Mouse (Mus musculus) gonadal fat pad, adult 2 months (tissue): ENCODE measurements around the gene Enpp4. TPM values are rescaled to one million over a fixed set of nuclear protein-coding genes. Genes with fewer than 3 reads are reported as not detected.

Experiments
- DNase-seq: peaks from one replicate; pipeline ENCODE4 v3.0.0-alpha.2; 2012; ENCODE audit warnings: low read depth
- polyA plus RNA-seq: library from polyadenylated mRNA; depleted of rRNA; stranded (reverse); fragments of >200 nt; gene quantifications from 2 replicates; pipeline ENCODE4 v1.2.3, GENCODE M21; 2012; rRNA removed

Gene Enpp4
- 14.7 and 14.9 TPM in 2 replicates for polyA plus RNA-seq

DNA sequence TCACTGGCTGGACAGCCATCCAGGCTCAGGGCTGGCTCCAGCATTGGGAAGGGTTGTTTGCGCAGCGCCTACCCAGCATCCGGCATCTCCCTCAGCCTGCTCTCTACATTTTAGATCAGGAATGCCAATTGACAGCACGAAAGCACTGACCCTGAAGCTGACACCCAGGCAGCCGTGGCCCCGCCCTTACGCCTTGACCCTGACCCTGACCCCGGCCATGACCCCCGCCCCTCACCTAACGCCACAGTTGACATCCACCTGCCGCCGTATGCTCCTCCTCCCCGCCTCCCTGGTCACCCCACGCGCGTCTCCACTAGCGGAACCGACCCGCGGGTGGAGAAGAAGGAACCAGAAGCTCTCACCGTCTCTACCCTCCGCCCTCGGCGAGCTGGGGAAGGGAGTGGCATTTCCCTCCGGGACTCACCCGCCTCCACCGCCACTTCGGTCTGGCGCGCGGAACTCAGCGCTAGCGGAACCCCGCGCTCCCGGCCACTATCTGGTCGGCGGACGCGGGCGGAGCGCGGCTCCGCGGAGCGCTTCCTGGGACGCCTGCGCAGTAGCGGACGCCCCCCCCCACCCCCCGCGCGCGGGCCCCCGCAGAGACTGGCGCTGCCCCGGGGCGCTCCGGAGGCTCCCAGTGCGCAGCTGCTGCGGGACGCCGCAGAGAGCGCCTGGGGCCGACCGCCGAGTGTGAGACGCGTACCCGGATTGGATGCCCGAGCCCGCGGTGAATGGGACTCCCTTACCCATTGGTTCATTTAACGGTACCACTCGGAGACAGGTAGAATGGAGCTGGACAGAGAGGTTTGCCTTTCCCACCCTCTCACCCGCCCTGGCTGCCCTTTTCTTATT, at the start of gene Enpp4:
Gene Enpp4 (minus strand): TSS at position 523 of the 852 bp plus-strand sequence.
- no peak for DNase-seq

DNA sequence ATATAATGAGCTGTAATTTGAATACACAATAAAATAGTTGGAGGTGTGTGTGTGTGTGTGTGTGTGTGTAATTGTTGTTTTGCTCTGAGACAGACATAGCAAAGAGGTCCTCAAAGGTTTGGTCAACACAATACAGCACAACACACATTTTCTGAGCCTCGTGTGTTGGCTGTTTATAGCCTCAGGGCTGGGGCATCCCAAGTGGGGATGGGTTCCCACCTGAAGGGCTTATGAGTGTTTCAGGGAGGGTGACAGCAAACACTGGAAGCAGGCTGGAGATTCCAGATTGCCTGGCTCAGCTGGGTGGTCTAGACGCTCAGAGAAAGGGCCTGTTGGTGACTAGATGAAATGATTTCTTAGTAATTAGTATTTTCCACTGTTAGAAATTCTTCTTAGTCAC, 49.6 kb upstream of the Enpp4 start:
- no peak for DNase-seq

DNA sequence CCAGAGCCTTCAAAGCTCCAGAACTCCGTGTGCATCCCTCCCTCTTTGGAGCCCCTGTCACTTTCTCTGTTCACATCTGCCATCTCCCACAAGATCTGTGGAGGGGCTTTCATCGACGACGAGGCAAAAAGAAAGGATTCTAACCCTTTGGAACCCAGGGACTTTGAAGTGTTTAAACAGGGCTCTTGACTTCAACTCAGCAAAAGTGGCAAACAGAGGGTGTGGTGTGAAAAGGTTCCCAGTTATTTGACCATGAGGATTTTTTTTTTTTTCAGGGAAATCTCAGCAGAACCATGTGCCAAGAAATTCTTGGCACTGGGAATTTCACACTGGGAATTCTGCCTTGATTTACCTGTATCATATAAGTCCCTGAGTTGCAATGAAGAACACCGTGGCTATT, 48.3 kb upstream of the Enpp4 start:
- DNase-seq = no peak

DNA sequence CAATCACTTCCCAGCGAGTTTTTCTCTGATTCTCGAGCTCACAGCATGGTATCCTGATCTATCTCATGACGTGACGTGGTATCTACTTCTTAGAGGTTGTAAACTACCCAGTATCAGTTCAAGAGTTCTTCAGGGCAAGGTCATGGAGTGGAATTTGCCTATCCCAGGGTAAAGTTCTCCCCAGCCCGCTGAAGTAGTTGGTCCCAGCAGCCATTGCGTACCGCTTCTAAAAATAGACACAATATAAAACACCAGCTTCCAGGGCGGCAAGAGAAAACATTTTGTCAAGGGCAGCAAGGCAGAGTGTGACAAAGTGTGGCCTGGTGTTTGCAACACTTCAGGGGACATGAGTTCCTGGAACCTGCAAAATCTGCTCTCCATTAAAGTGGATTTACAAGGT, 46.3 kb upstream of the Enpp4 start:
- no peak for DNase-seq

DNA sequence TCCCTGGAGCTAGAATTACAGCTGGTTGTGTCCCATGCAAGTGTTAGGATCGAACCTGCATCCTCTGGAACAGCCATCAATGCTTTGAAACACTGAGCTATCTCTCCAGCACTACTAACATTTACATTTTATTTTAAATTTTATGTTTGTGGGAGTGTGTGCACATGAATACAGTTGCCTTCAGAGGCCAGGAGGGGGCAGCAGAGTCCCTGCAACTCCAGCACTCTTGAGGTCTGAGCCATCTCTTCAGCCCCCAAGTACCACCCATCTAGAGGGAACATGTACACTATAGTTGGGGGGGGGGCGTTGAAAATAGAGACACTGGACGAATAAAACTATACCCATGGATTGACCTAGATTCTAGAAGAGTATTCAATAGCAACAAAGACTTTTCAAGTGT, 45.5 kb upstream of the Enpp4 start:
- DNase-seq = no peak

DNA sequence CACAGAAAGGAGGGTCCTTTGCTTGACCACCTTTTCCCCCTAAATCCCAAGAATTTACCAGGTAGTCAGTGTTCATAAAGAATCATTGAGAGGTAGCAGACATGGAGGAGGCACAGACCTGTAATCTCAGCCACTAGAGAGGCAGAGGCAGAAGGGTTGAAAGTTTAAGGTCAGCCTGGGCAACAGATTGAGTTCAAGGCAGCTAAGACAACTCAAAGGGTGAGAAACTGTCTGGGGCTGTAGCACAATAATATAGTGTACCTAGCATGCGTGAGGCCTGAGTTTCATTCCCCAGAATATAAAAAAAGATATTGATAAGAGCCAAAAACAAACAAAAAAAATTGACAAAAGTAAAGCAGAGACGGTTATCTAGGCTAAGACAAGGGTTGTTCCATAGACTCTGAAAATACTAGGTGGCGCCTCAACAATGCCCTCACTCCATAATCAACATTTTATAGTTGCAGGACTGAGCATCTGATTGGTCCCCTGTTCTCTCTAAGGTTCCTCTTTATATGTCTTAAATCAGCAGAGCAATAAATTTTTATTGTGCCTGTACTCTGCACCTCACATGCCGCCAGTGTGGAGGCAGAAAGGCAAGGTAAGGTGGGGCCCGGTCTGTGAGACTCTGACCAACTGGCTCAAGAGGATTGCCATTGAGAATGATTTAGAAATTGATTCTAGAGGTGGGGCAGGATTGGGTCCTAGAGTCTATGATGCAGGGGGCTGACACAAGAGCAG, 42.7 kb upstream of the Enpp4 start:
- DNase-seq = no peak

DNA sequence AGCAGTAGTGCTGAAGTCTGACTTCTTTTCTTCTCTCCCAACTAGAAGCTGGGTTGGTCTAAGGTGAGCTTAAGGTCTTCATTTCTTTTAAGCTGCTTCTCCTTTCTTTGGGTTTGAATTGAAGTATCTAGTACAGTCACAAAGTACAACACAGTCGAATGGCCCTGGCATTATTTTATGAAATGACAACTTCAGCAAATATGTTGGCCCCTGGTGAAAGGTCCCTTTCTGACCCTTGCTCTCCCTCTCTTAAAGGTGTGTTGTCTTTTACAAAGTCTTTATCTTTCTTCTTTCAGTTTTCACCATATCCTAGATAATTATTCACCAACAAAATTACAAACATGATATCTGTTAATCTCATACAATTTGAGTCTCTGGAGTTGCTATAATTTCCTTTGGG, 40.2 kb upstream of the Enpp4 start:
- DNase-seq = no peak

DNA sequence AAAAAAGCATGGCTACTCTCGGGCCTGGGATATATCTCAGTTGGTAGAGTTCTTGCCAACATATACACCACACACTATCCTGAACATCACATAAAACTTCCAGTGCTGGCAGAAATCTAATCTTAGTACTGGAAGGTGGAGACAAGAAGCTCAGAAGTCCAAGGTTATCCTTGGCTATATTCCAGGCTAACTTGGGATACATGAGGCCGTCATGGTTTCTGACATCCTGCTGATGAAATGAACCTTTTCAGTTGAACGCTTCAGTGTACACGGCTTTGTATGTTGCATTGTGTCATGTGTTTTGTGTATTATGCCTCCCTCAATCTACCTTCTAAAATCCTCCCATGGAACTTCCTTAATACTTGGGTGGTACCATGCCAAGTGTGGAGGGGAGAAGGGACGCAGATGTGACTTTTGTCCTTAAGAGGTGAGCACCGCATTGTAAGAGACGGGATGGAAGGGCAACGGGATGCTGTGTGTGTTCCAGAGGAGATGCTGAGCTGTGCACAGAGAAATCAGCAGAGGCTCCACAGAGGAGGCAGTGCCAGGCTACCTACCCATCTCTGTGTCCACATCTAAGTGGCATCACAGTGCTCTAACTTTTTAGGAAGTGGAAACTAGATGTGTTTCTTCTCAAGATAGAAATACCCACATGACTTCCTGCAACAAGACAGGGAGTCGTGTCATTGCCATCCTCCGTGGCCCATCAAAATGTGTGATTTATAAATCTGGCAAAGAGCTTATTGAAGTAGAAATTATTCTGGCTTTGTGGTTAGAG, 31.4 kb upstream of the Enpp4 start:
- DNase-seq = no peak

DNA sequence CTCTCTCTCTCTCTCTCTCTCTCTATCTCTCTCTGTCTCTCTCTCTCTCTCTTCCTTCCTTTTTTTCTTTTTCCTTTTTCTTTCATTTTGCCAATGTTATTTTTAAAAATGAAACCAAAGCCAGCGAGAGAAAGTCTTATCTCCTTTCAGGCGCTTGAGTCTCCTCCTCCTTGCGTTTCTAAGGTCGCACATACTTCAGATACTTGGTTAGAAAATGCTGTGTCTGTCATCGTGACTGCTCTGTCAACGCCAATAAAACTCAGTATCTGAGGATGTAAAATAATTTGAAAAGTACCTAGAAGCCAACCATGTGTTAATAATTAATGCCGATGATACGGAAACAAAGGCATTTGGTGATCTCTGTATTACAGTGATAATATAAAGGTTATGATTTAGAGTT, 30.4 kb upstream of the Enpp4 start:
- DNase-seq = no peak

DNA sequence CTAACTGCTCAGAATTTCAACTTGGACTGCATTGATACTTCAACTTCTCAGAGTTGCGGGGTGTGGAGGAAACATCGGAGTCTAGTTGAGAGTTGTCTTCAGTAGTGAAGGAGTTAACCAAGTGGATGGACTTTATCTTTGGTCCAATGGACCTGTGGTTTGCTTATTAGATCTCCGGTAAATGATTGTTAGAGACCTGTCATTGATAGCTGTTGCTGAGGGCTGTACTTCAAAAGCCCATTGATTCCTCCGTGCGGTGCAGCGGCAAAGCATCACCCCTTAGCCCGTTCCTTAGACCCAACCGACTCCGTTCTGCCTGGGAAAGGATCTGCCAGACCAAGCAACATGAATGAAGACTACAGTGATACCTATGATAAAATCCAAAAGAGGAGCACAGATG, 28.9 kb upstream of the Enpp4 start:
- no peak for DNase-seq

DNA sequence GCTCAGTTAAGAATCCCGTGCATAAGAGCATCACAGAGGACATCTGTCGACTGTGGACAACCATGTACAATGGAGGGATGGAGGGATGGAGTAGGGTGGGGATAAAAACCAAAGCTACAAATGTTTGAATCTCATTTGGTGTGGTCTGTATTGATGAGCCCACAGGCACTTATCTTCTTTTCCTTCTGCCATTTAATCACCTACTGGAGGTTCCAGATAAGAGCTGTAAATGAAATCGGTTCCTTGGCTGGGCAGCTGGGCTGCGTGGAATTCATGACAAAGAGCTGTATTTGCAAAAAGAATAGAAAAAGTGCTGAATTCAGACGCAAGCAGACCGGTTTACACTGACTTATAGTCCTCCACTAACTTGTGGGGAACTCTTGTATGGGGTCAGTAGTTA, 28.5 kb upstream of the Enpp4 start:
- no peak for DNase-seq

DNA sequence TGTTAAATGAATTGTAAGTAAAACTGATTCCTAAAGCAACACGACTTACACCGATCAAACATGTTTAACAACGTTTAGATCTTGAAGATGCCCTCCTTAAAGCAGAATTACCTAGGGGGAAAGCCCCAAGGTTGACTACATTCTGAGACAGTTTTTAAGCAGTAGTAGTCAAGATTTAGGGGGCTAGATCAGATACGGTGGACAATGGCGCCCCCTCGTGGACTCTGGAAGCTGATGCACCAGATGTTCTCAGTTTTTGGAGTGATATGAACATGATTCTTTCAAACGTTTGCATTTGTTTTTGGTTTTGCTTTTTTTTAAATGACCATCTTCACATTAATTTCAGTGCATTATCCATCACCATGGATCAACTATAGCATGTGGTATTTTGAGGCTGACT, 24.8 kb upstream of the Enpp4 start:
- DNase-seq = no peak

DNA sequence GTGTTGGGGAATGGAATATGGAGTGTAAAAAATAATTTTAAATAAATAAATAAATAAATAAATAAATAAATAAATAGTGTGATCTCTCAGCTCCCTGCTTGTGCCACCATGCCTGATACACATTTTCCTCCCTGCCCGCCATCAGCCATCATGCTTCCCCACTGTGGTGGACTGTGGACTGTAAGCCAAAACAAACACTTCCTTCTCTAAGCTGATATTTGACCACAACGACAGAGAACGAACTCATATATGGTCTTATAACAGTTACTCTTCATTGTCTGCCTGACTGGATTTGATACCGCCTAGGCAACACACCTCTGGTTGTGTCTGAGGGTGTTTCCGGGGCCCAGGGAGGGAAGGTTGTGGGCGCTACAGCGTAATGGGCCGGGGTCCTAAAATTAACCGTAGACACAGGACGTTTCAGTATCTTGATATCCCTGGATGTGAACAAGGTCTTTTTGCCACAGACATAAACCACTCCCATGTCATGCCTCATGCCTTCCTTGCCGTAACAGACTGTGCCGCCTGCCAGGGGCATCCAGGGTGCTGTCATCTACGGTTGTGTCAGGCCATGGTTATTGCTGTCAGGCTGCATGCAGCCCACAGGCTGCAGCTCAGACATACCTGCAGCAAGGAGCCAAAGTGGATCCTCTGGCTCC, 23.6 kb upstream of the Enpp4 start:
- DNase-seq = no peak

DNA sequence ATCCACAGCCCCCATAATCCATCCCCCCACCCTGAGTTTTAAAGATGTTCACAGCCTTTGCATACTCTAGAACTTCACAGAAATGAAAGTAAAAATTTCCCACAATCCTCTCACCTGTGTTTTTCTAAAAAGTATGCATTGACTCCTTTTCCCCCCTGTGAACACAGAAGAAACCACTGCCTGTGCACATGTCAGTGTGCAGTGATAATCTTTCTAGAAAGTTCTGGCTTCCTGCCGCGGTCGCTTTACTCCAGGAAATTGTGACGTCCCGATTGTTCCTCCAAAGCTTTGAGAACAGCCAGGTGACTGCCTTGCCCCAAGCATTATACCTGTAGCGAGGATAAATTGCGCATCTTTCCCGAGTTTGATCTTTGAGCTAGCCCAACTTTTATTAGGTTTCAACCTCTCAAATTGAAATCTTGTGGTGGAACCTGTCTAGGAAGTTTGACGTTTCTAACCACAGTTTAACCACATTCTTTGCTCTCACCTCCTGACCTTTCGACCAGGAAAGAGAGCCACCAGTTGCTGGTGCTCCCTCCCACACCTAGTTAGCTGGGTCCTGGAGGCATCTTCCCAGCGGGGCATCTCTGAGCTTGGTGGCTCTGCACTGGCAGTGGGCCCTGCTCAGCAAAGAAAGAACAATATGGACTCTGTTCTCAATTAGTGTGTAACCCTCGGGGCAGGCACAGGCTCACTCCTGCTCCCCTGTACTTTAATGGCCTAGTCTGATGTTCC, 15.9 kb upstream of the Enpp4 start:
- DNase-seq = peak; percentile 19

DNA sequence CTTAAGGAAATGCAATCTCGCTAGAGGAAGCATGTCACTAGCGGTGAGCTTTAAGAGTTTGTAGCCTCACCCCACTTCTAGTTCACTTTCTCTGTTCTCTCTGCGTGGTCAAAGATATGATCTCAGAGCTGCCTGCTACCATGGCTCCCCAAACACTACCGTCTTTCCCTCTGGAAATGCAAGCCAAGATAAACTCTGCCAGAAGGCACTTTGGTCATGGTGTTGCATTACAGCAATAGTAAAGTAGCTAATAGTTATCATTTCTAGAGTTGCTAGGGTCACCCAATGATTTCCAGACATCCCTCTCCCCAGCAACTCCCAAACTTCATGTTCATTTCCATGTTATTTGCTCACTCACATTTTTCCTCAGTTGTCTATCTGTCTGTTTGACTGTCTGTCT, 12.6 kb upstream of the Enpp4 start:
- no peak for DNase-seq

DNA sequence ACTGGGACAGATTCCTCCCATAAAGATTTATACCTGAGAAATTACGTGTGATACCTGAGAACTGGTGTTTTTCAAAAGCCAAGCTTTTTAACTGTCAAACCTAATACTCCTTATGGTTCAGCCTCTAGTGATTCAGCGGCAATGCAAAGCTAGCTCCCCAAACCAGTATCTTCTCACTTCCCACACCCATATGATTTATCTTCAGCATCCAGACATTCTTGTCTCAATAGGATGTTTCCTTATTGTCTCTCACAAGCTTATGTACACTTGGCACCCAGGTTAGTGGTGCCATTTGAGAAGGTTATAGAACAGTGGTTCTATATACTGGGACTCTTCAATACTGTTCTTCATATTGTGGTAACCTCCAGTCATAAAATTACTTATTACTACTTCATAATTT, 12.1 kb upstream of the Enpp4 start:
- DNase-seq = no peak

DNA sequence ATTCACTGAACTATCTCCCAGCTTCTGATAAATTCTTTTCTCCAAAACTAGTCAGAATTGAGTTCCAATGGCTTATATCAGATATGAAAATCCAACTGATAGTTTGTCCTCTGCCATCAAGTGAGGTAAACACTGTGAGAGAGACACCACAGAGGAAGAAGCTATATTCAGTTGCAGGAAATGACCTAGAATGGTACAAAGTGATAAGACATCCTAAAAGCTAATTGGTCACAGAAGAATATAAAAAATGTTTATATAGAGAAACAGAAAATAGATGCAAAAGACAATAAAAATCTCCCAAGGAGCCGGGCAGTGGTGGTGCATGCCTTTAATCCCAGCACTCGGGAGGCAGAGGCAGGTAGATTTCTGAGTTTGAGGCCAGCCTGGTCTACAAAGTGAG, 11.0 kb upstream of the Enpp4 start:
- no peak for DNase-seq

DNA sequence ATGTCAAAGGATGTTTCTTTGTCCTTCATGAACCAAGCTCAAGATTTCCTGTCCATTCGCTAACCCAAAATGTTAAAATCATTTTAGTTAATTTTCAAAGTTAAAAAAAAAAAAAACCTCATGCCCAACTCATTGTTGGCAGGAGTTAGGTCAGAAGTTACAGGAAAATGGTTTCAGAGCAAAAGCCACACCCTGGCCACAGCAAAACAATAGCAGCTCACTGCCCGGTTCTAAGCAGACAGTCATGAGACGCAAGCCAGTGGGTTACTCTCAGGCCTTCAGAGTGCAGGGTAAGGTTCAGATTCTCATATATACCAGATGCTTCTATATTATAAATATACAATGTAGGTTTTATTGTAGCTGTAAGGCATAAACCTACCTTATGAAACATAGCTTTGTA, 2.7 kb upstream of the Enpp4 start:
- DNase-seq = no peak

DNA sequence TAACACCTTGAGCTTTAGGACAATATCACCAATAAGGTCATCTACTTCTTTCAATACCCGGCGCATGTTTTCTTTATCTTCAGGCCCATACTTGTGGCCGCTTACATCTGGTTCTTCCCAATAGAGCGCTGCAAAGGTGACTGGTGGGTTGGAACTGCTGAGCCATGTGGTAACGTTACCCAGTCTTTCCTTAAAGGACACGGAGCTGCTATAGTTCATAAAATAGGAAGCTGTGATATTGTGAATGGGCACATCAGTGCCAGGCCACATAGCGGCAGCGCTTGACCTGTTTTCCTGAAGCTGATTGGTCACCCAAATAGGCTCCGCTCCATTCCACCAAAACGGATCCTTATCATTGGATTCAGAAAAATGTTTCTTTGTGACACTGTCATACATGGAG, 3.6 kb downstream of the Enpp4 start:
- DNase-seq = no peak

DNA sequence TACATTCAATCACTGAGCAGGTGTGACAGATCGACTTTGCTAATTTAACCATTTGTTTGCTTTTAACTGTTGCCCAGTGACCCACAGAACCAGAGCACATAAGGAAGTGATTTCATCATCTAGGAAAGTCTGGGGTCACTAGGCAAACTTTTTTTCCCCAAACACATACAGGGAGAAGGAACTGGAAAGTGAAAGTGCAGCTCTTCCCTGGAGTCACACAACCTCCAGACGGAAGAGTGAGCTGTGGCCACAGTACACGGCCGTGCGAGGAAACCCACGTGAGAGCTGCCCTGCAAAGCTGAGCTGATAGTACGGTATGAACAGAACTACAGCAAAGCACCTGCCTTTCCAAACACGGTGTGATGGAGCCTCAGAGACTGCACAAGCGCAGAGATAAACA, 4.7 kb downstream of the Enpp4 start:
- no peak for DNase-seq

DNA sequence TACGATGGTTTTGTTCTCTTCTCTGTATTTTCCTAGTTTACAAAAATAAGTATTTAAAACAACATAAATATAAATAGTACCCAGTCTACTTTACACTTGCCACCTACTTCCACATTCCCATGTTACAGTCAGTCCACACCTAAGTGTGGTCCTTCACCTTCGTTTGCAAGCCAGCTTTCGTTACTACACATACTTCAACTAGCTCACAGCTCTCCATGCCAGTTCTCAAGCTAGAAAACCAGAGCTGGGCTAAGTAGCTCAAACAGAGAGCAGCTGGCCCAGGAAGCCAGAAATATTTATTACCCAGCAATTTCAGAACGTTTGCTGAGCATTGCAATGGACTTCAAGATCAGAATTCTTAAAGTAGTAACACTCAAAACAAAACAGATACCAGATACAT, 5.1 kb downstream of the Enpp4 start:
- DNase-seq = no peak
